Mouse (Mus musculus) embryonic facial prominence, embryonic 12.5 days (tissue): ENCODE measurements around the gene Strip2. TPM values are rescaled to one million over a fixed set of nuclear protein-coding genes. Genes with fewer than 3 reads are reported as not detected.

ENCODE experiments used
- ATAC-seq: fragments of 200-750 bp; cut with Nextera tagmentation; 2 replicates; pipeline ENCODE4 v1.8.0; 2017; ENCODE audit not compliant: insufficient number of reproducible peaks, insufficient read depth, low FRiP score, low TSS enrichment
- H3K27ac ChIP-seq: fragments of 300-500 bp; sonication (generic); 2 replicates; pipeline ENCODE4 v1.5.1; 2016; ENCODE audit warnings: mild to moderate bottlenecking
- H3K27me3 ChIP-seq: fragments of 300-500 bp; sonication (generic); 2 replicates; pipeline ENCODE4 v1.6.1; 2016; ENCODE audit warnings: mild to moderate bottlenecking, moderate library complexity
- H3K36me3 ChIP-seq: fragments of 300-500 bp; sonication (generic); 2 replicates; pipeline ENCODE4 v1.6.1; 2016; ENCODE audit warnings: mild to moderate bottlenecking
- H3K4me1 ChIP-seq: fragments of 300-500 bp; sonication (generic); 2 replicates; pipeline ENCODE4 v1.6.1; 2016
- H3K4me2 ChIP-seq: fragments of 300-500 bp; sonication (generic); replicated peaks from 2 replicates; pipeline ENCODE4 v1.6.1; 2016; ENCODE audit warnings: mild to moderate bottlenecking, moderate library complexity
- H3K4me3 ChIP-seq: fragments of 300-500 bp; sonication (generic); 2 replicates; pipeline ENCODE4 v1.5.1; 2016; ENCODE audit warnings: mild to moderate bottlenecking
- H3K9ac ChIP-seq: fragments of 300-500 bp; sonication (generic); 2 replicates; pipeline ENCODE4 v1.6.1; 2016; ENCODE audit warnings: mild to moderate bottlenecking, moderate library complexity
- H3K9me3 ChIP-seq: fragments of 300-500 bp; sonication (generic); 2 replicates; pipeline ENCODE4 v1.6.1; 2016; ENCODE audit warnings: mild to moderate bottlenecking, moderate library complexity
- WGBS: fragments of 180-500 bp; shearing (Covaris S2); methylation state at CpG from one replicate; pipeline ENCODE4 v1.1.7; 2016; 5-methylcytosine and 5-hydroxymethylcytosine counted together
- polyA plus RNA-seq: library from polyadenylated mRNA; unstranded; fragments of >200 nt; fragmentation: Nextera tagmentation; extraction: Ambion mirVana; gene quantifications from 2 replicates; pipeline ENCODE4 v1.2.1, GENCODE M21; 2016

Strip2 gene
- polyA plus RNA-seq, 1 experiment from 2014 or later, result 1.0 TPM

GRCm38 (mm10) chr6:29930665-29931064 lies 13.9 kb downstream of the Strip2 start:
- Histone ChIP-seq H3K4me1 (no peaks in the 10 kb centered on the region), H3K36me3 (no peaks in the 10 kb centered on the region), H3K27ac (no peak overlapping the region), H3K4me2 (no peak overlapping the region), H3K9ac (no peak overlapping the region), H3K9me3 (no peaks in the 10 kb centered on the region), H3K4me3 (no peak overlapping the region), H3K27me3 (no peaks in the 10 kb centered on the region)
- no peak for ATAC-seq
- 76% methylated on average over 6 of the region's 6 CpGs for whole genome bisulfite sequencing

DNA sequence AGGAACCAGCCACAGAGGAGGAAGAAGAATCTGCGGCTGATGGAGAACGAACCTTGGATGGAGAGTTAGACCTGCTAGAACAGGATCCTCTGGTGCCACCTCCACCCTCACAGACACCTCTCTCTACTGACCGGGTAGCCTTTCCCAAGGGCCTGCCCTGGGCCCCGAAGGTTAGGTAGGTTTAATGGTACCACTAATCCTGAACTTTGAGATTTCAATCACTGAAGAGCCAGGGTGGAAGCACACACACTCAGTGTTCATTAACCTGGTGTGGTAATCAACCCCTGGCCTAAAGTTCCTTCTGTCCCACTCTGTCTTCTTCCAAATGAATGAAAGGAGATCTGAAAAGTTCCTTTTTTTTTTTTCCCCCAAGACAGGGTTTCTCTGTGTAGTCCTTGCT lies 14.4 kb downstream of the Strip2 start:
- no peaks in the 10 kb centered on the region for H3K27me3 ChIP-seq
- no peaks in the 10 kb centered on the region for H3K9me3 ChIP-seq
- H3K36me3 ChIP-seq, result no peaks in the 10 kb centered on the region
- ATAC-seq, result no peak
- H3K4me3 ChIP-seq, result no peak overlapping the region
- H3K27ac ChIP-seq, result no peak overlapping the region
- H3K9ac ChIP-seq, result no peak overlapping the region
- H3K4me1 ChIP-seq, result no peaks in the 10 kb centered on the region
- H3K4me2 ChIP-seq, result no peak overlapping the region
- WGBS, result 83% methylated on average over 4 of the region's 4 CpGs

- WGBS, result 89% methylated on average over 1 of the region's 1 CpGs
- no peak overlapping the region for H3K9ac ChIP-seq
- H3K27me3 ChIP-seq, result no peaks in the 10 kb centered on the region
- H3K27ac ChIP-seq, result no peak overlapping the region
- no peak for ATAC-seq
- H3K4me3 ChIP-seq, result no peak overlapping the region
- no peak overlapping the region for H3K4me2 ChIP-seq
- no peaks in the 10 kb centered on the region for H3K4me1 ChIP-seq
- H3K36me3 ChIP-seq, result no peaks in the 10 kb centered on the region
- H3K9me3 ChIP-seq, result no peaks in the 10 kb centered on the region
These were observed 18.9 kb downstream of the Strip2 start for GRCm38 (mm10) chr6:29935741-29936140.

DNA sequence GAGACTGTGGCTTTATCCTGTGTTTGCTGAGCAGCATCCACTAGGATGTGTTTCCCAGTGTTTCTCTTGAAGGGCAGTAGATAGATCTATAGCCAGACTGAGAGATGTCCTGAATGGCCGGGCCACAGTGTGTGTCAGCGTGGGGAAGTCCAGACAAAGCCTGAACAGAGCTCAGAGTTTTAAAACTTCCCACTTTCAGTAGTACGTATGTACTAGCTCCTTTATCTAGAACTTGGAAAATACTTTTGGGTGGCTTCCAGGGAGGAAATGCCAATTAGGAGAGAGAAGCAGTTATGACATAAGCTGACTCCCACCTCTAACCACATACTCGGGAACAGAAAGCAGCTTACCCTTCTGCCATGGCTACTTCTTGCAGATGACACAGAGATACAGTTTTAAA lies 23.6 kb downstream of the Strip2 start:
- no peaks in the 10 kb centered on the region for H3K9me3 ChIP-seq
- H3K36me3 ChIP-seq, result no peaks in the 10 kb centered on the region
- no peak for ATAC-seq
- WGBS, result 77% methylated on average over 4 of the region's 4 CpGs
- no peak overlapping the region for H3K9ac ChIP-seq
- H3K4me1 ChIP-seq, result no peaks in the 10 kb centered on the region
- no peaks in the 10 kb centered on the region for H3K27me3 ChIP-seq
- H3K4me2 ChIP-seq, result no peak overlapping the region
- H3K27ac ChIP-seq, result no peak overlapping the region
- no peak overlapping the region for H3K4me3 ChIP-seq

- H3K9ac ChIP-seq, result no peak overlapping the region
- H3K4me2 ChIP-seq, result no peak overlapping the region
- no peaks in the 10 kb centered on the region for H3K36me3 ChIP-seq
- ATAC-seq, result no peak
- H3K9me3 ChIP-seq, result no peaks in the 10 kb centered on the region
- 82% methylated on average over 2 of the region's 2 CpGs for WGBS
- H3K27ac ChIP-seq, result no peak overlapping the region
- H3K4me3 ChIP-seq, result no peak overlapping the region
- no peaks in the 10 kb centered on the region for H3K4me1 ChIP-seq
- no peaks in the 10 kb centered on the region for H3K27me3 ChIP-seq
These were observed 24.2 kb downstream of the Strip2 start for GRCm38 (mm10) chr6:29941036-29941435.

DNA sequence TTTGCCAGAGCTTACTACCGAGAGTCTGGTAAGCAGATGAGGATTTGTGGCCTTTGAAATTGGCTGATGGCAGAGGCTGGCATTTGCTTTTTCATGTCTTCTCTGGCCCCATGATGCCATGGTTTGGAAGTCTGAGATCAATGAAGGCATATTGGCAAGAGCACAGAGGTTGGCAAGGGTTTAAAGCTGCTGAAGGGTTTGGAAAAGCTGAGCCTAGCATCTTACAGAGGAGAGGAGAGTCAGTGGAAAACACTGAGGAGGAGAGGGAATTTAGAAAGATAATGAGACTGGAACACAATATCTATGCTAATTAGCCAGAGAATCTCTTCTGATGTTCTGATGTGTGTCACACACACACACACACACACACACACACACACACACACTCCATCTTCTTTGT lies 27.7 kb downstream of the Strip2 start:
- WGBS, result 72% methylated on average over 1 of the region's 1 CpGs
- no peaks in the 10 kb centered on the region for H3K36me3 ChIP-seq
- H3K27ac ChIP-seq, result no peak overlapping the region
- H3K9me3 ChIP-seq, result no peaks in the 10 kb centered on the region
- H3K9ac ChIP-seq, result no peak overlapping the region
- H3K27me3 ChIP-seq, result no peaks in the 10 kb centered on the region
- H3K4me3 ChIP-seq, result no peak overlapping the region
- no peak overlapping the region for H3K4me2 ChIP-seq
- no peaks in the 10 kb centered on the region for H3K4me1 ChIP-seq
- ATAC-seq, result no peak

GRCm38 (mm10) chr6:29946568-29946967 lies 29.8 kb downstream of the Strip2 start:
- Histone ChIP-seq H3K27ac (no peak overlapping the region), H3K27me3 (no peaks in the 10 kb centered on the region), H3K4me3 (no peak overlapping the region), H3K4me1 (no peaks in the 10 kb centered on the region), H3K9ac (no peak overlapping the region), H3K4me2 (no peak overlapping the region), H3K36me3 (no peaks in the 10 kb centered on the region), H3K9me3 (no peaks in the 10 kb centered on the region)
- no peak for ATAC-seq
- 88% methylated on average over 2 of the region's 2 CpGs for whole genome bisulfite sequencing

GRCm38 (mm10) chr6:29947823-29948222 lies 31.0 kb downstream of the Strip2 start:
- Histone ChIP-seq H3K9ac (no peak overlapping the region), H3K36me3 (no peaks in the 10 kb centered on the region), H3K4me2 (no peak overlapping the region), H3K4me1 (no peaks in the 10 kb centered on the region), H3K9me3 (no peaks in the 10 kb centered on the region), H3K27ac (no peak overlapping the region), H3K4me3 (no peak overlapping the region), H3K27me3 (no peaks in the 10 kb centered on the region)
- 61% methylated on average over 6 of the region's 6 CpGs for WGBS
- ATAC-seq, result no peak

GRCm38 (mm10) chr6:29956749-29957148 lies 39.9 kb downstream of the Strip2 start:
- Histone ChIP-seq H3K4me3 (no peak overlapping the region), H3K27ac (no peak overlapping the region), H3K9me3 (no peaks in the 10 kb centered on the region), H3K4me1 (no peaks in the 10 kb centered on the region), H3K27me3 (no peaks in the 10 kb centered on the region), H3K4me2 (no peak overlapping the region), H3K36me3 (no peaks in the 10 kb centered on the region), H3K9ac (no peak overlapping the region)
- ATAC-seq, result no peak
- 84% methylated on average over 4 of the region's 4 CpGs for WGBS

- WGBS, result 82% methylated on average over 3 of the region's 3 CpGs
- no peaks in the 10 kb centered on the region for H3K36me3 ChIP-seq
- H3K4me3 ChIP-seq, result no peak overlapping the region
- no peaks in the 10 kb centered on the region for H3K27me3 ChIP-seq
- no peak overlapping the region for H3K27ac ChIP-seq
- no peaks in the 10 kb centered on the region for H3K9me3 ChIP-seq
- no peaks in the 10 kb centered on the region for H3K4me1 ChIP-seq
- H3K4me2 ChIP-seq, result no peak overlapping the region
- no peak overlapping the region for H3K9ac ChIP-seq
- ATAC-seq, result no peak
These were observed 41.9 kb downstream of the Strip2 start for GRCm38 (mm10) chr6:29958669-29959068.

- no peaks in the 10 kb centered on the region for H3K36me3 ChIP-seq
- WGBS, result 87% methylated on average over 6 of the region's 6 CpGs
- no peak overlapping the region for H3K27ac ChIP-seq
- H3K27me3 ChIP-seq, result no peaks in the 10 kb centered on the region
- H3K4me2 ChIP-seq, result no peak overlapping the region
- no peak overlapping the region for H3K4me3 ChIP-seq
- no peak overlapping the region for H3K9ac ChIP-seq
- no peaks in the 10 kb centered on the region for H3K4me1 ChIP-seq
- H3K9me3 ChIP-seq, result no peaks in the 10 kb centered on the region
- ATAC-seq, result no peak
These were observed 44.3 kb downstream of the Strip2 start for GRCm38 (mm10) chr6:29961081-29961480.

- H3K9ac ChIP-seq, result no peak overlapping the region
- H3K4me1 ChIP-seq, result no peaks in the 10 kb centered on the region
- no peak overlapping the region for H3K4me2 ChIP-seq
- no peak for ATAC-seq
- no peak overlapping the region for H3K4me3 ChIP-seq
- no peaks in the 10 kb centered on the region for H3K27me3 ChIP-seq
- H3K9me3 ChIP-seq, result no peaks in the 10 kb centered on the region
- no peak overlapping the region for H3K27ac ChIP-seq
- H3K36me3 ChIP-seq, result no peaks in the 10 kb centered on the region
- 56% methylated on average over 7 of the region's 7 CpGs for WGBS
These were observed 51.1 kb downstream of the Strip2 start for GRCm38 (mm10) chr6:29967917-29968316.

DNA sequence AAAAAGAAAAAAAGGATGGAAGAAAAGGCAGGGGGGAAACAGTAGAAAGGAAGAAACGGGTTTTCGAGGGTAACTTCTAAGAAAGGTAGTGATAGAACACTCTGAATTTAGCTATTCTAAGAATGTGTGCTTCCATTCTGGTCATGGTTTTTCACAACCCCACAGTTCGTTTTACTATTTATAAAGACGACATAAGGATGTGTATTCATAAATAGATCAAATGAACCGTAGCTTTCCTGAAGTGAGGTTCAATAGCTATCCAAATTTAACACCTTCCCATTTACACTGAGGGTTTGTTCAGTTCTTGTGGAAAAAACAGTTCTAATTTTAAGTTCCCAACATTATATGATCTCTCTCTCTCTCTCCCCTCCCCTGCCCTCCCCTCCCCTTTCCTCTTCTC lies 56.5 kb downstream of the Strip2 start:
- no peak overlapping the region for H3K27ac ChIP-seq

More for the DNA sequence above, 56.5 kb downstream of the Strip2 start:
- H3K9me3 ChIP-seq, result no peaks in the 10 kb centered on the region
- no peaks in the 10 kb centered on the region for H3K27me3 ChIP-seq
- H3K4me2 ChIP-seq, result no peak overlapping the region
- H3K36me3 ChIP-seq, result no peaks in the 10 kb centered on the region
- H3K9ac ChIP-seq, result no peak overlapping the region
- H3K4me3 ChIP-seq, result no peak overlapping the region
- H3K4me1 ChIP-seq, result no peaks in the 10 kb centered on the region
- 83% methylated on average over 5 of the region's 5 CpGs for WGBS
- no peak for ATAC-seq
